Mouse (Mus musculus): ENCODE measurements at regions not wholly inside any gene's neighbourhood (a gene's known extent, or its start where the extent isn't known, plus 50 kb on each side); places are given as distances from the start of the nearest gene placed in this dataset.

DNA sequence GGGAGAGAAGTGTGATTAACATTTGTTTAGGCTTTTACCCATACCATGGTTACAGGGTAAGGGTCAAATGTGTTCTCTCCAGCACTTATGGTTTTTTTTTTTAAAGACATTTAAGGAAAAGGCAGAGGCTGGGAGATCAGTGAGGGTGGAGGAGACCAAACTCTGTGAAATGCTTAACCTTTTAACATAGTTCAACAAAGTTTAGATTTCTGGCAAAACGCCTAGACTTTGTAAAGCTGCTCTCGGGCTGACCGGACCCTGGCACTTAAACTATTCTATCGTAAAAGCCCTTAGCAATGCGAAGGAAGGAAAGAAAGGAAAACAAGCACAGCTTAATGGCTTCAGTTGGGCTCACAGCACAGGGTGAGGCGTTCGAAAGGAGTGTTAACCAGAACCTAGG is 189.6 kb upstream of the Ttc29 start:
- TF ChIP-seq GATA1 (IDR thresholded peaks at IDR 0.05; ENCODE audit: borderline replicate concordance, low read length) = no peak
- TF ChIP-seq FLI1 (IDR thresholded peaks at IDR 0.05; ENCODE audit: low read length) = no peak

Data from megakaryocyte, embryonic 14.5 days (primary cell).